Mouse (Mus musculus) midbrain, embryonic 11.5 days (tissue): ENCODE data around the gene Asic1. TPM values are rescaled to one million over a fixed set of nuclear protein-coding genes. Genes with fewer than 3 reads are reported as not detected.
A peak's percentile ranks its signal among the peaks of the same experiment; 100 is the strongest.

ENCODE experiments used
- ATAC-seq: fragments of 200-750 bp; cut with Nextera tagmentation; 2 replicates; pipeline ENCODE4 v1.8.0; 2017; ENCODE audit warnings: moderate TSS enrichment, moderate library complexity; ENCODE audit not compliant: low FRiP score
- DNase-seq: peaks from one replicate; pipeline ENCODE4 v3.0.0; 2015; ENCODE audit warnings: low spot score; ENCODE audit errors: missing footprints
- H3K27ac ChIP-seq: fragments of 300-500 bp; sonication (generic); 2 replicates; pipeline ENCODE4 v1.5.1; 2014; ENCODE audit warnings: low read depth, low read length
- H3K27me3 ChIP-seq: fragments of 300-500 bp; sonication (generic); 2 replicates; pipeline ENCODE4 v1.6.1; 2014; ENCODE audit warnings: mild to moderate bottlenecking, low read length, moderate library complexity, mixed read lengths; ENCODE audit not compliant: control insufficient read depth, insufficient read depth
- H3K36me3 ChIP-seq: fragments of 300-500 bp; sonication (generic); 2 replicates; pipeline ENCODE4 v1.6.1; 2014; ENCODE audit warnings: mild to moderate bottlenecking, low read length, moderate library complexity, mixed read lengths; ENCODE audit not compliant: control insufficient read depth, insufficient read depth
- H3K4me1 ChIP-seq: fragments of 300-500 bp; sonication (generic); 2 replicates; pipeline ENCODE4 v1.6.1; 2014; ENCODE audit warnings: low read length; ENCODE audit not compliant: control insufficient read depth, insufficient read depth
- H3K4me2 ChIP-seq: fragments of 300-500 bp; sonication (generic); 2 replicates; pipeline ENCODE4 v1.6.1; 2014; ENCODE audit warnings: mild to moderate bottlenecking, moderate library complexity
- H3K4me3 ChIP-seq: fragments of 300-500 bp; sonication (generic); 2 replicates; pipeline ENCODE4 v1.5.1; 2014; ENCODE audit warnings: low read depth, low read length
- H3K9ac ChIP-seq: fragments of 300-500 bp; sonication (generic); 2 replicates; pipeline ENCODE4 v1.6.1; 2014; ENCODE audit warnings: low read length
- H3K9me3 ChIP-seq: fragments of 300-500 bp; sonication (generic); 2 replicates; pipeline ENCODE4 v1.6.1; 2016; ENCODE audit warnings: low read length; ENCODE audit not compliant: control insufficient read depth
- WGBS: fragments of 180-500 bp; shearing (Covaris S2); extraction: QIAGEN DNeasy Blood & Tissue Kit; methylation state at CpG from one replicate; pipeline ENCODE4 v1.1.7; 2014; 5-methylcytosine and 5-hydroxymethylcytosine counted together
- polyA plus RNA-seq: library from polyadenylated mRNA; unstranded; fragments of >200 nt; fragmentation: Nextera tagmentation; extraction: Ambion mirVana; gene quantifications from 2 replicates; pipeline ENCODE4 v1.2.1, GENCODE M21; 2014

Asic1 gene
- polyA plus RNA-seq, 1 experiment from 2014 or later: 10.5 TPM

DNA sequence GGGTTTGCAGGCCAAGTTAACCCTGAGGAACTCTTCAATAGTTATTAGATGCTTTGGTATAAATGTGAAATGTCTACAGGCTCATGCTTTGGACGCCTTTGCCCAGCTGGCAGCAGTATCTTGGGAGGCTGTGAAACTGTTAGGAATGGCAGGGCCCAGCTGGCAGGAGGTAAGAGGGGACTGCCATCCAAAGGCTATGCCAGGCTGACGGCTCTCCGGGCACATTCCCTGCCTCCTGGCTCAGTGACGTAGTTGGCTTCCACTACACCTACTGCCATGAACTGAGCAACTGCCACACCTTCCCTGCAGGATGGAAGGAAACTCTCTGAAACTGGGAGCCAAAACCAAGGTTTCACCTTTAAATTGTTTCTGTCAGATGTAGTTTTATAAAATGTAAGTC lies 70.1 kb downstream of the Asic1 start:
- Histone ChIP-seq H3K4me2 (no peak overlapping the region), H3K36me3 (peaks cover 11% of the 10 kb centered on the region; the same call in 1 of the 2 replicates), H3K9me3 (no peaks in the 10 kb centered on the region), H3K4me3 (no peak overlapping the region), H3K27ac (no peak overlapping the region), H3K27me3 (no peaks in the 10 kb centered on the region), H3K9ac (no peak overlapping the region), H3K4me1 (no peaks in the 10 kb centered on the region)
- 96% methylated on average over 4 of the region's 4 CpGs for WGBS
- ATAC-seq: no peak
- peak; percentile 66 for DNase-seq

Other genes starting within 250 kb of the Asic1 start
- gene Nckap5l, start 212.6 kb upstream of the Asic1 start, polyA plus RNA-seq: 8.0 and 9.4 TPM in 2 replicates
- 19.5 and 19.7 TPM in 2 replicates for gene Bcdin3d, start 195.6 kb upstream of the Asic1 start, polyA plus RNA-seq
- gene Faim2, start 142.2 kb upstream of the Asic1 start, polyA plus RNA-seq: 0.81 and 1.1 TPM in 2 replicates
- not detected in 2 replicates for gene Aqp2, start 91.3 kb upstream of the Asic1 start, polyA plus RNA-seq
- gene Aqp5, start 79.6 kb upstream of the Asic1 start, polyA plus RNA-seq: 0.37 and 0.38 TPM in 2 replicates
- 0.11 and 0.22 TPM in 2 replicates for gene Aqp6, start 69.0 kb upstream of the Asic1 start, polyA plus RNA-seq
- 214 and 230 TPM in 2 replicates for gene Racgap1, start 18.7 kb upstream of the Asic1 start, polyA plus RNA-seq
- 111 and 113 TPM in 2 replicates for gene Smarcd1, start 31.8 kb downstream of the Asic1 start, polyA plus RNA-seq
- gene Gm17349, start 35.1 kb downstream of the Asic1 start, polyA plus RNA-seq: not detected in 2 replicates
- 0.14 and 0.18 TPM in 2 replicates for gene Gpd1, start 47.1 kb downstream of the Asic1 start, polyA plus RNA-seq
- 135 and 140 TPM in 2 replicates for gene Cox14, start 55.2 kb downstream of the Asic1 start, polyA plus RNA-seq
- gene Cers5, start 102.5 kb downstream of the Asic1 start, polyA plus RNA-seq: 57.8 and 59.6 TPM in 2 replicates
- gene Lima1, start 205.1 kb downstream of the Asic1 start, polyA plus RNA-seq: 22.0 and 25.9 TPM in 2 replicates